Mouse (Mus musculus) hindlimb bud, embryonic 11.5 days (tissue): ENCODE data around the gene Sult2a1.
"Not testable (repeated sequence)": the region's sequence is repeated elsewhere in the genome, so short reads cannot be mapped to it uniquely, and the experiment has no call there.

Experiments
- DNase-seq: peaks from one replicate; pipeline ENCODE4 v3.0.0-alpha.2; 2012; ENCODE audit warnings: low read depth, low spot score; ENCODE audit errors: extremely low spot score

Gene Sult2a1

GRCm38 (mm10) chr7:13837309-13837708, at the start of gene Sult2a1:
Gene Sult2a1 (minus strand): TSS chr7:13837409.
- not testable (repeated sequence) for DNase-seq

- DNase-seq: no peak
Measured at GRCm38 (mm10) chr7:13813913-13814312, 23.3 kb downstream of the Sult2a1 start.
